Mouse (Mus musculus) heart, adult 2 months (tissue): ENCODE measurements around the gene Coq7.

ENCODE experiments used
- CTCF ChIP-seq: fragments of 200-600 bp; IDR thresholded peaks from 2 replicates; pipeline ENCODE4 v1.8.1; 2022; ENCODE audit warnings: antibody characterized with exemption, mild to moderate bottlenecking, moderate library complexity
- EP300 ChIP-seq: fragments of 200-500 bp; IDR thresholded peaks from 2 replicates; pipeline ENCODE4 v1.6.1; 2011; ENCODE audit warnings: low read depth, low read length, control low read depth; ENCODE audit not compliant: insufficient read depth
- POLR2A ChIP-seq: fragments of 200-500 bp; IDR thresholded peaks from 2 replicates; pipeline ENCODE4 v1.6.1; 2011; ENCODE audit warnings: mild to moderate bottlenecking, low read depth, low read length, control low read depth; ENCODE audit not compliant: insufficient read depth

GRCm38 (mm10) chr7:118578269-118578668 lies 45.1 kb upstream of the Coq7 start:
- no peak for TF ChIP-seq CTCF
- TF ChIP-seq EP300 = no peak
- no peak for TF ChIP-seq POLR2A
